Mouse (Mus musculus): ENCODE results near the gene Srebf1.

Srebf1 gene

GRCm38 (mm10) chr11:60235351-60235750 is 13.0 kb upstream of the Srebf1 start:
- no peak for DNase-seq (ENCODE audit: low read depth, low spot score)

DNA sequence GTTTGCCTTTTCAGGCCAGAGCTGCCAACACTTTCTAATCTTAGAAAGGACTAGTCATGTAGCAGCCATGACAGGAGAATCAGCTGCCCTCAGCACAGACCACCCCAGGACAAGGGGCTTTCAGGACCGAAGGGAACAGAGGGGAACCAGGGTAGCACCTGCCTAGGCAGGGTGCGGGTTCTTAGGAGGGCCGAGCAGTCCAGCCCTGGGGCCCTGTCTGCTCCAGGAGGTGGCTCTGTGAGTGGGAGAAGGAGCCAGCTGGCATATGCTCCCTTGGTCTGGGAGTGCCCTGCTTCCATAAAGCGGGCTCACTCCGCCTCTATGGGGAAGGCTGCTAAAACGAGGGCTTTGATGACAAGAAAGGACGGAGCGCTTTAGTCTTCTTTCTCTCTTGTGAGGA is 10.9 kb upstream of the Srebf1 start:
- DNase-seq (ENCODE audit: low read depth, low spot score), result no peak

DNA sequence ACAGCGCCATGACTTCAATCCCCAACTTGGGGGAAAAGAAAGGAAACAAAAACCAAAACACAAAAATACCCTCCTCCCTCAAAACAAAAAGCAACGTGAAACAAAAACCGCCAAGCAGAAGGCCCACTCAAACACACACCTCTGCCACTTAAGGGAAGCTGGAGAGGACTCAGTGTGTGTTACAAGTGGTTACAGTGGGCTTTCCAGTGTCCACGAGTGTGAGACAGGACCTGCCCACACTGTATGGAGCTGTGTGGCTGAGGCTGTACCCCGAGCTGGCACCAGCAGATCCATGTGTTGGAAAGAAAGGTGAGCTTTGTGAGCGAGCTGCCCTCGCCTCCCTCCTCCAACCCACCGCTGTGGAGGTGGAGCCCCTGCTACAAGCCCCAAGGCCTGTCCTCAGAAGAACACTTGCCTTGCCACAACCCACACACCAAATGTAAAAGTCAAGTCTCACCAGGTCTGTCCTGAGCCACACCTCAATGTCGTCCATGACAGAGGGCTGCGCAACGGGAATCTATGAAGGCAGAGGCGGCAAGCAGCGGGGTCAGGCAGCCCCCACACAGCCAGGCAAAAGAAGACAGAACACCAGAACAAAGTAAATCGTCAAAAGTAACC is 10.2 kb upstream of the Srebf1 start:
- no peak for DNase-seq (ENCODE audit: low read depth, low spot score)

- no peak for DNase-seq (ENCODE audit: low read depth, low spot score)
These were observed 9.6 kb upstream of the Srebf1 start for GRCm38 (mm10) chr11:60231951-60232350.

DNA sequence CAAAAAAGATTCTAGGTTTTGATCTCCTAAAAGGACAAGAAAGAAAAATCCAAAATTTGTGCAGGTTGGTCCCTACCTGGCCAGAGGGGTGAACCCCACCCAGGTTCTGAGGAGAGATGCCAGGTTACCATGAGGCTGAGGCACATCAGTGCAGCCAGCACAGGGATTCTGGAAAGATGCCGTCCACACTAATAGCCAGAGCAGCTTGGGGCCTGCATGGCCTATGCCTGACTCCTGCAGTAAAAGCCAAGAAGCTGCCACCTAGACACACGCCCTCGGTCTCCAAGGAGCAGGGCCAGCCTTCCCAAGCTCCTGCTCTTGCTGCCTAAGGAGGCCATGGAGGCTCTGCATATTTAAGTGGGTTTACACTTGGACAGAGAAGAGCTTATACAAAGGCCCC is 8.9 kb upstream of the Srebf1 start:
- no peak for DNase-seq (ENCODE audit: low read depth, low spot score)

DNA sequence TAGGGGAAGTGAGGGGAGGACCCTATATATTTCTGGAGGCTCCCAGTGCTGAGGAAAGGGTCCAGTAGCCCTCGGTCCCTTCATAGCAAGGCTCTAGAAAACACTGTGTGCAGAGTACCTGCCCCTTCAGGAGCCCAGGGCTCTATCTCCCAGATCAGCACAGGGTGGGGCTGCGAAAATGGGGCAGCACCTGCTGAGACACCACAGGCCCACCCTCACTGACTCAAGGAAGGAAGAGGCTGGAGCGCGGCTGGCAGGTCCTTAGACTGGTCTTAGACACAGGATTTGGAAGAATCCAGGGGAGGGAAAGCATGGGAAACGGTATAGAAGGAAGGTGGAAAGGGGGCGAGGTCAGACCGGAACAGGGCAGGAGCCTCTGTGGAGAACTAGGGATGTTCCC is 8.1 kb upstream of the Srebf1 start:
- no peak for DNase-seq (ENCODE audit: low read depth, low spot score)

- DNase-seq (ENCODE audit: low read depth, low spot score), result no peak
These were observed 7.4 kb upstream of the Srebf1 start for GRCm38 (mm10) chr11:60229821-60230220.

DNA sequence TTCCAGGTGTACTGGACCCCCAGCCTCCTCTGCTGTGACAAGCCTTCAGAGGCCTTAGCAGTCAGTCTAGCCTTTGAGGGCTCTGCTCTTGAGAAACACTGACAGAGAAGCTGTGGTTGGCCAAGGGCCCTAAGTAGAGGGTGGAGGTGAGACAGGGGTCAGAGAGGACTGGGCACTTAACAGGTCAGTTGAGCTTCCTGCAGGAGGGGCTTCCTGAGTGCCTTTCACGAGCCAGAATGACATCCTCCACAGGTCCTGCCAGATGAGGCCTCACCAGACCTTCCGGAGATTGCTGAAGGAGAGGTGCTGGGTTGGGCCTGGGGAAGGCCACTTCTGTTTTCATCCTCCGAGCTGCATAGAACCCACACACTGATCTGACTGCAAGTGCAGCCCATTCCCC is 6.1 kb upstream of the Srebf1 start:
- DNase-seq (ENCODE audit: low read depth, low spot score), result no peak

GRCm38 (mm10) chr11:60225874-60226273 is 3.5 kb upstream of the Srebf1 start:
- DNase-seq (ENCODE audit: low read depth, low spot score), result no peak

DNA sequence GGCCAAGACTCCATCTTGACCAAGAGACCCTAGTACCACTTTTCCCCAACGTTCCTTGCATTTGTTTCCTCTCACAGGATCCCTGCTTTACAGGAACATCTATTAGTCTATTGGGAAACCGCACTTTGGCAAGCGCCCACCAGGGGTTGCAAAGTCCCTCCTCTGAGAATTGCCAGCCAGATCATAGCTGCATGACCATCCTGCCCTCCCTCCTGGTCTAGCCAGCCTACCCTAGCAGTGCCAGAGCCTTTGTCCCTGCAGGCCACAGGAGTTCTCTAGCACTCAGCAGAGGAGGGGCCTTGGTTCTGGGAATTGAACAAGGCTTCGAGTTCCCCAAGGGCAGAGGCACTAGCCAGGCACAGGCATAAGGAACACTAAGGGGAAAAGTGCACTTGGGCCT is 2.3 kb upstream of the Srebf1 start:
- no peak for DNase-seq (ENCODE audit: low read depth, low spot score)

GRCm38 (mm10) chr11:60222085-60222468 is 304 bp downstream of the Srebf1 start:
- DNase-seq (ENCODE audit: low read depth, low spot score), result no peak

- no peak for DNase-seq (ENCODE audit: low read depth, low spot score)
These were observed 956 bp downstream of the Srebf1 start for GRCm38 (mm10) chr11:60221425-60221824.

DNA sequence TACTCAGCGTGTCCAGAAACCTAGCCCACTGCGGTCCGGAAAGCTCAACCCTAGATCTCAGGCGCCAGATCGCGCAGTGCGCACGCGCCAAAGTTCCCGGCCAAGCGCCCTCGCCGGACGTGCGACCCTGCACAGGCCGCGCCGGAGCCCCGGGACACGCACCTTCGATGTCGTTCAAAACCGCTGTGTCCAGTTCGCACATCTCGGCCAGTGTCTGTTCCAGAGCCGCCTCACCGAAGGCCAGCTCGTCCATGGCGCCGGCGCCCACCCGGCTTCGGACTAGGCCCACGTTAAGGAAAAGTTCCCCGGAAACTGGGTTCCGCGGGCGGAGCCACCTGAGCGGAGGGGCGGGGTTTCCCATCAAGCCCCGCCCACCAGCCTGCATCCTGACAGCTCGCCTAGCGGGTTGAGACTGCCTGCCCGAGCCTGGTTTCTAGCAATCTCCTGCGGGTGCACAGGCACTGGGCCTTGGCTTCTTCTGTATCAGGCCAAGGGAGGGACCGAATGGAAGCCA is 2.0 kb downstream of the Srebf1 start:
- DNase-seq (ENCODE audit: low read depth, low spot score), result peak; percentile 80

GRCm38 (mm10) chr11:60219609-60220008 is 2.8 kb downstream of the Srebf1 start:
- no peak for DNase-seq (ENCODE audit: low read depth, low spot score)

GRCm38 (mm10) chr11:60217467-60217866 is 4.9 kb downstream of the Srebf1 start:
- DNase-seq (ENCODE audit: low read depth, low spot score), result no peak

GRCm38 (mm10) chr11:60216671-60217070 is 5.7 kb downstream of the Srebf1 start:
- no peak for DNase-seq (ENCODE audit: low read depth, low spot score)

DNA sequence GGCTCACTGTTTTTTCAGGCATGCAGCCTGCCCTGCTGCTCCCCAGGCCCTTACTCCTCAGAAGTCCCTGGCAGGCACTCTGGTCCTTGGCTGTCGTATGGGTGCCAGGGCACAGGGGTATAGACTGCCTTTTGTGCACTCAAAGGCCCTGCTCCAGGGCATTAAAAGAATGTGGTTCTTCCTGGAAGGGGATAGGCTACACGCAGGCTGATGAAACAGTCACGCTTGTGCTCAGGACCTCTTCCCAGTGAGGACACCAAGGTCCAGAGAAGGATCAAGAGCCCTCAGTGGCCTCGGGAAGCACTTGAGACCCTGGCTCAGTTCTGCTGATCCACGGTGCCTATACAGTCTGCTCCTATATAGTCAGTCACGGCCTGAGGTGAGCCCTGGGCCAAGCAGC is 9.1 kb downstream of the Srebf1 start:
- no peak for DNase-seq (ENCODE audit: low read depth, low spot score)

DNA sequence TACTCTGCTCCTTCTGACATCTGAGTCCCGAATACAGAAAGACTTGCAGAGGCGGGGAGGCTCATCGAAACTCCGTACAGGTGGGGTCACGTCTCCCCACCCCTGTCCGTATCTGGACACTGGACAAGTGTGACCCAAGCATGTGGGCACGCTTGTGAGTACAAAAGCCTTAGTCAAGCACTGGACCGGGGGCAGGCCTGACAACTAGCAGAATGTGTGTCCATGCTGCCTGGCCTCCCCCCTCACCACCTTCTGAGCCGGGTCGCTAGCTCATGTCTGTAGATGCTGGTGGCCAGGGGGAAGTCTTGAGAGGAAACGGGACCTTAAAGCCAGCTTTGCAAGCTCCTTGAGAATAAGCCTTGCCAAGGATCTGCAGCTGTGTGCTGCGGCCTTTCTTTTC is 10.6 kb downstream of the Srebf1 start:
- DNase-seq (ENCODE audit: low read depth, low spot score), result no peak

- no peak for DNase-seq (ENCODE audit: low read depth, low spot score)
These were observed 11.2 kb downstream of the Srebf1 start for GRCm38 (mm10) chr11:60211152-60211551.

- peak; percentile 90 for DNase-seq (ENCODE audit: low read depth, low spot score)
These were observed 12.1 kb downstream of the Srebf1 start for GRCm38 (mm10) chr11:60210305-60210724.

DNA sequence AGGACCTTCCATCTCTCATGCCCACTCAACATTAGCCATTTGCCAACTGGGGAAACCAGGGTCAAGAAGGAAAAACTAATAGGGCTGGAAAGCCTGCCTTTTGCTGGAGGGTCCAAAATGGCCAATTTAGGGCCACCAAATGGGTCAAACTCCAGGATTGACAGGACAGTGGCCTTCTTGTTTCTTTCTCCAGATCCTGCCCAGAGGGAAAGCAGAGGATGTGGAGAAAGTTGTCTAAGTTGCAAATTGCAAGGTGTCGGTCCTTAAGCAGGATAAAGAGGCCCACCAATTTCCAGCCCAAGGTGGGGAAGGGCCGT is 12.5 kb downstream of the Srebf1 start:
- no peak for DNase-seq (ENCODE audit: low read depth, low spot score)

DNA sequence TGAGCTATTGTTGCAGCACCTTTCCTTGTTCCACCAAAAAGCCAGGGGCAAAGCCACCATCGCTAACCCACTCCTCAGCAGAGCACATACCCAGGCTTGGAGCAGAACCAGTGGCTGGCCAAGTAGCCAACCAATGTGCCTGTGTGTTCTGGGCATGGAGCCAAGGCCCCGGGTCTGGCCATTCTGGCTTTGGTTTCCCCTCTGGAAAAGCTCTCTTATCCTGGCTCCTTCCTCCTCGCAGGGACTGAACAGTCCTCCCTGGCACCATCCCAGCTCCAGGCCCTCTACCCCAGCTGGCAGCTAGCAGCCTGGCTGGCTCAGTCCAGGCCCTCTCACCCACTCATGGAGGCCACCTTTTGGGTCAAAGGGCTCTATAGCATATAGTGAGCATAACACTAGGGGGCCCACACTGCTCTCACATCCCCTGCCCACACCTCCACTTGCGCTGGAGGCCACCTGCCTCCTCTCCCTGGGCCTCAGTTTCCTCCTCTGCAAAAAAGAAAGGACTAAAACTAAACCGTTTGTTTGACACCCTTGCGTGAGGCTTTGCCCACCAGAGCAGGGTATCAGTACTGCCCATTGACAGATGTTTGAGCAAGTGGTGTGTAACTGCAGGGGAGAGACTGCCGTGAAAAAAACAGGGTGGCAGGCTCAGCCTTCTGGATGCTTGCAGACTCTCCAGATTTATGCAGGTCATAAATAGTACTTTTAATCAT is 13.0 kb downstream of the Srebf1 start:
- no peak for DNase-seq (ENCODE audit: low read depth, low spot score)

- no peak for DNase-seq (ENCODE audit: low read depth, low spot score)
These were observed 13.7 kb downstream of the Srebf1 start for GRCm38 (mm10) chr11:60208712-60209111.

DNA sequence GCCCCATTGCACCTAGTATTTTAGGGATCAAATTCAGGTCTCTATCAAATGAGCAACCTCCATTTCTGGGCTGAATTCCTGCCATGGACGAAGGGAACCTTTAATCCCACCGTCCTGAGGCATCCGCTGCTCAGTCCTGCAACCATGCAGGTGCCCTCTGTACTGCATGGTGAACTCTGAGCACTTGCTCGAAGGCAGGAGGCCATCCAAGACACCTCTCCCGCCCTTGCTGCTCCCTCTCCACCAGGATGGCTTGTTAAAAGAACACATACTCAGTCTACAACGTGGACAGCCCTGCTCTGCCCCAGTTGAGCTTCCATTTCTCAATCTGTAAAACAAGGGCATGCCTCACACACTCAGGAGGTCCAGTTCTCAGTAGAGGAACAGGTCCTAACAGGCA is 14.2 kb downstream of the Srebf1 start:
- no peak for DNase-seq (ENCODE audit: low read depth, low spot score)

Measured in embryo, embryonic 11.5 days (tissue).